Mouse (Mus musculus): ENCODE results near the gene Zcchc17.

GRCm38 (mm10) chr4:130302285-130302870, 57.4 kb downstream of the Zcchc17 start:
- TF ChIP-seq CTCF (IDR thresholded peaks at IDR 0.05; ENCODE audit: borderline replicate concordance, control insufficient read depth, extremely low read depth, insufficient read depth, low read length, poor library complexity), result no peak
- TF ChIP-seq POLR2A (IDR thresholded peaks at IDR 0.05; ENCODE audit: control insufficient read depth, extremely low read depth, insufficient read depth, low read length, poor library complexity), result no peak
